In the genomic region with DNA sequence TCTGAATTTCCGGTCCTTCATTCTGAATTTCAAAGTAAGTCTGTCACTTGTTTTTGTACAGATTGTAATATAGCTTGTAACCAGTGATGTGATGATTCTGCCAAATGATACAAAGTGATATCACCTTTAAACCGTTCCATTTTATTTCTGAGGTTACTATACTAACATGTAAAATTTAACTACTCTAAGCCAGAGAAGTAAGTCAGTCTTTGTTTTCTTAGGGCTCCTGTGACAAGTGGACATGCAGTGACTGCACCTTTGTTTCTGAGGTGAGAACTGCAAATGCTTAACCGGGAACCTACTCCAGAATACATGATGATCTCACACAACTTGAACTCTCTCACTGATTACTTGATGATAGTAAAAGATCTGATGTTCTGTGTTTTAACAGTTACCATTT, we compare ENCODE assay signal across 9 mouse cellular contexts. TPM values are rescaled to one million over a fixed set of nuclear protein-coding genes. Genes with fewer than 3 reads are reported as not detected.
DNase-seq lines count a peak whose midpoint lies in the region; ATAC-seq and TF ChIP-seq lines count a peak whose summit lies in the region.
"Had no signal": no experiment of that assay in that cellular context is flagged by ENCODE, and none has a peak within 500 bp of the region (broad histone marks: within the 10 kb centered on the region; RNA-seq: fewer than 3 reads in every experiment).

No protein-coding gene starts in this region.

- intact Hi-C loops in gastrocnemius, adult 2 months (cut with DNase I): loop anchor here (5.0 kb wide), 4 partner anchors 34 to 246 kb away; partner anchors contain the start of genes Cenpl, Dars2, Rabgap1l and Rc3h1

- no peak for DNase-seq in gastrocnemius, adult 2 months
- DNase-seq in gastrocnemius, adult 18-20 months (ENCODE audit: low spot score): no peak
- no peak for DNase-seq in urinary bladder, postnatal 10 days (ENCODE audit: low spot score)
- no peak for DNase-seq in adrenal gland, postnatal 14 days
- DNase-seq: kidney, adult 2 months had no signal

- peak overlapping the region; percentile 79 for H3K4me2 ChIP-seq in forebrain, embryonic 15.5 days (replicated peaks)
- H3K4me2 ChIP-seq in liver, embryonic 16.5 days (ENCODE audit: low read depth, low read length): peak overlapping the region; percentile 87

- TF ChIP-seq CTCF in gastrocnemius, adult 2 months (IDR thresholded peaks at IDR 0.05): no peak
- no peak for TF ChIP-seq CTCF in E14TG2a.4 (conservative IDR thresholded peaks at IDR 0.05; ENCODE audit: low read length)

- H3K9me3 ChIP-seq in E14TG2a.4 (ENCODE audit: low read length): no peaks in the 10 kb centered on the region
- no peaks in the 10 kb centered on the region for H3K9me3 ChIP-seq in forebrain, embryonic 15.5 days
- H3K9me3 ChIP-seq in liver, embryonic 16.5 days (replicated peaks; ENCODE audit: control insufficient read depth, low read length): no peaks in the 10 kb centered on the region

- ATAC-seq in forebrain, embryonic 15.5 days (replicated peaks): no peak
- ATAC-seq in liver, embryonic 16.5 days (ENCODE audit: low read depth): no peak
- no peak for ATAC-seq in erythroid progenitor cell, adult 5-6 weeks (replicated peaks; ENCODE audit: low FRiP score, poor library complexity, severe bottlenecking)

- no peaks in the 10 kb centered on the region for H3K27me3 ChIP-seq in E14TG2a.4 (ENCODE audit: insufficient read depth, low read length)
- no peaks in the 10 kb centered on the region for H3K27me3 ChIP-seq in forebrain, embryonic 15.5 days
- H3K27me3 ChIP-seq in liver, embryonic 16.5 days (ENCODE audit: control insufficient read depth, insufficient read depth, low read depth, low read length): no peaks in the 10 kb centered on the region

- no peak overlapping the region for H3K27ac ChIP-seq in gastrocnemius, adult 2 months
- H3K27ac ChIP-seq in forebrain, embryonic 15.5 days (replicated peaks): no peak overlapping the region
- H3K27ac ChIP-seq in liver, embryonic 16.5 days (ENCODE audit: low read length): no peak overlapping the region

- peak overlapping the region; percentile 28; the same call in 1 of the 2 replicates for H3K9ac ChIP-seq in forebrain, embryonic 15.5 days (replicated peaks)
- no peak overlapping the region for H3K9ac ChIP-seq in liver, embryonic 16.5 days (ENCODE audit: low read depth, low read length)

- H3K36me3 ChIP-seq in E14TG2a.4 (ENCODE audit: insufficient read depth, low read length): peaks cover 59% of the 10 kb centered on the region
- peaks cover 42% of the 10 kb centered on the region for H3K36me3 ChIP-seq in forebrain, embryonic 15.5 days
- peaks cover 34% of the 10 kb centered on the region for H3K36me3 ChIP-seq in liver, embryonic 16.5 days (ENCODE audit: control insufficient read depth, insufficient read depth)

- 27% methylated on average over 3 of the region's 3 CpGs for WGBS in forebrain, embryonic 15.5 days
- 22% methylated on average over 3 of the region's 3 CpGs for WGBS in liver, embryonic 16.5 days (ENCODE audit: insufficient replicate concordance)

- peak overlapping the region; percentile 92 for H3K4me3 ChIP-seq in gastrocnemius, adult 2 months
- peak overlapping the region; percentile 86 for H3K4me3 ChIP-seq in E14TG2a.4 (replicated peaks; ENCODE audit: low read length)
- H3K4me3 ChIP-seq in forebrain, embryonic 15.5 days: peak overlapping the region; percentile 13; the same call in 1 of the 2 replicates
- H3K4me3 ChIP-seq in liver, embryonic 16.5 days (ENCODE audit: low read depth, low read length): 0 out of 2 replicates have a peak overlapping the region, but pooled peaks have one; percentile 14

- peaks cover 9% of the 10 kb centered on the region for H3K4me1 ChIP-seq in E14TG2a.4 (replicated peaks; ENCODE audit: low read depth, low read length)
- peaks cover 28% of the 10 kb centered on the region for H3K4me1 ChIP-seq in forebrain, embryonic 15.5 days
- peaks cover 17% of the 10 kb centered on the region for H3K4me1 ChIP-seq in liver, embryonic 16.5 days (ENCODE audit: control insufficient read depth, low read depth, low read length)

RNA-seq across cellular contexts. Expression of gene Zbtb37, which starts 3.4 kb away (rescaled TPM):
- 1 to 10 TPM; 6.2 to 6.6 TPM for total RNA-seq in gastrocnemius, adult 2 months (2021)
- 1 to 10 TPM; 7.3 to 7.6 TPM for total RNA-seq in gastrocnemius, adult 18-20 months (2021)
- polyA plus RNA-seq in forebrain, embryonic 15.5 days (2015; fragmentation: Nextera tagmentation; extraction: Ambion mirVana): 15.1 and 16.4 TPM in 2 replicates
- 1.8 and 1.9 TPM in 2 replicates for polyA plus RNA-seq in liver, embryonic 16.5 days (2015; fragmentation: Nextera tagmentation; extraction: Ambion mirVana)
- total RNA-seq in erythroid progenitor cell, adult 5-6 weeks (2015; ENCODE audit: low replicate concordance): 2.5 and 5.4 TPM in 2 replicates
- total RNA-seq in erythroid progenitor cell, adult 5-6 weeks (2017; ENCODE audit: low replicate concordance): 4.8 and 5.0 TPM in 2 replicates
- 12.9 and 14.3 TPM in 2 replicates for total RNA-seq in adrenal gland, postnatal 14 days (2021)

RNA-seq across cellular contexts. Expression of gene Dars2, which starts 32.5 kb away (rescaled TPM):
- total RNA-seq in gastrocnemius, adult 2 months (2021): 10 to 100 TPM in 1 of 2 experiments, 1 to 10 TPM in 1; 7.6 to 15.5 TPM
- 10 to 100 TPM; 12.3 to 14.5 TPM for total RNA-seq in gastrocnemius, adult 18-20 months (2021)
- 33.6 and 34.6 TPM in 2 replicates for polyA plus RNA-seq in forebrain, embryonic 15.5 days (2015; fragmentation: Nextera tagmentation; extraction: Ambion mirVana)
- 25.6 and 26.5 TPM in 2 replicates for polyA plus RNA-seq in liver, embryonic 16.5 days (2015; fragmentation: Nextera tagmentation; extraction: Ambion mirVana)
- 23.1 and 35.3 TPM in 2 replicates for total RNA-seq in erythroid progenitor cell, adult 5-6 weeks (2015; ENCODE audit: low replicate concordance)
- total RNA-seq in erythroid progenitor cell, adult 5-6 weeks (2017; ENCODE audit: low replicate concordance): 18.2 and 27.5 TPM in 2 replicates
- 25.3 and 32.9 TPM in 2 replicates for total RNA-seq in adrenal gland, postnatal 14 days (2021)

RNA-seq across cellular contexts. Expression of gene Cenpl, which starts 32.5 kb away (rescaled TPM):
- total RNA-seq in gastrocnemius, adult 2 months (2021): under 1 TPM; 0.41 to 0.50 TPM
- under 1 TPM; 0.34 to 0.66 TPM for total RNA-seq in gastrocnemius, adult 18-20 months (2021)
- 20.4 and 22.1 TPM in 2 replicates for polyA plus RNA-seq in forebrain, embryonic 15.5 days (2015; fragmentation: Nextera tagmentation; extraction: Ambion mirVana)
- polyA plus RNA-seq in liver, embryonic 16.5 days (2015; fragmentation: Nextera tagmentation; extraction: Ambion mirVana): 37.1 and 38.6 TPM in 2 replicates
- 163 and 208 TPM in 2 replicates for total RNA-seq in erythroid progenitor cell, adult 5-6 weeks (2015; ENCODE audit: low replicate concordance)
- 120 and 126 TPM in 2 replicates for total RNA-seq in erythroid progenitor cell, adult 5-6 weeks (2017; ENCODE audit: low replicate concordance)
- total RNA-seq in adrenal gland, postnatal 14 days (2021): 4.5 and 4.9 TPM in 2 replicates

RNA-seq across cellular contexts. Expression of gene Serpinc1, which starts 59.6 kb away (rescaled TPM):
- under 1 TPM in 1 of 2 experiments, not detected in 1; 0.64 TPM for total RNA-seq in gastrocnemius, adult 2 months (2021)
- 1 to 10 TPM in 1 of 2 experiments, under 1 TPM in 1; 0.09 to 1.4 TPM for total RNA-seq in gastrocnemius, adult 18-20 months (2021)
- 3.8 and 4.4 TPM in 2 replicates for polyA plus RNA-seq in forebrain, embryonic 15.5 days (2015; fragmentation: Nextera tagmentation; extraction: Ambion mirVana)
- 1,260 and 1,401 TPM in 2 replicates for polyA plus RNA-seq in liver, embryonic 16.5 days (2015; fragmentation: Nextera tagmentation; extraction: Ambion mirVana)
- not detected in 2 replicates for total RNA-seq in erythroid progenitor cell, adult 5-6 weeks (2015; ENCODE audit: low replicate concordance)
- total RNA-seq in erythroid progenitor cell, adult 5-6 weeks (2017; ENCODE audit: low replicate concordance): 0.51 and 0.98 TPM in 2 replicates
- 25.9 and 489 TPM in 2 replicates for total RNA-seq in adrenal gland, postnatal 14 days (2021)

Comparison
In these comparisons a context has a peak if more than half of its experiments do, and no peak if none do; other contexts are left out.
1. H3K4me3 ChIP-seq: peak in every context shown above with its lines; median percentile 92 in gastrocnemius, adult 2 months; 86 in E14TG2a.4; 14 in liver, embryonic 16.5 days; 13 in forebrain, embryonic 15.5 days.
2. RNA of gene Cenpl, which starts 32.5 kb away (total RNA-seq): 120 to 208 TPM in erythroid progenitor cell, adult 5-6 weeks; 4.5 to 4.9 TPM in adrenal gland, postnatal 14 days, 0.34 to 0.66 TPM in gastrocnemius, adult 18-20 months and 0.41 to 0.50 TPM in gastrocnemius, adult 2 months; every median in the first group is over 10 times any median in the second.